Mouse (Mus musculus): Measurements from ENCODE around the gene Ascc1.

- TF ChIP-seq MAX (IDR thresholded peaks at IDR 0.05; ENCODE audit: low read length) (no peak), CHD1 (IDR thresholded peaks at IDR 0.05; ENCODE audit: low read depth, low read length) (no peak), POLR2A (IDR thresholded peaks at IDR 0.05; ENCODE audit: control insufficient read depth in 1 of 2, insufficient read depth in 1 of 2, low read depth in 1 of 2, low read length in 2 of 2, poor library complexity in 1 of 2) (no peak), ETS1 (IDR thresholded peaks at IDR 0.05; ENCODE audit: low read depth, low read length) (no peak), MAFK (IDR thresholded peaks at IDR 0.05; ENCODE audit: borderline replicate concordance, low read depth, low read length) (no peak), MYC (IDR thresholded peaks at IDR 0.05; ENCODE audit: low read depth, low read length) (no peak)
Observed at GRCm38 (mm10) chr10:59981336-59981735, 21.3 kb upstream of the Ascc1 start.
